Mouse (Mus musculus): ENCODE measurements around the gene Cd68. TPM values are rescaled to one million over a fixed set of nuclear protein-coding genes. Genes with fewer than 3 reads are reported as not detected.

Cd68 gene
- polyA plus RNA-seq, 1 experiment = 24.7 TPM

DNA sequence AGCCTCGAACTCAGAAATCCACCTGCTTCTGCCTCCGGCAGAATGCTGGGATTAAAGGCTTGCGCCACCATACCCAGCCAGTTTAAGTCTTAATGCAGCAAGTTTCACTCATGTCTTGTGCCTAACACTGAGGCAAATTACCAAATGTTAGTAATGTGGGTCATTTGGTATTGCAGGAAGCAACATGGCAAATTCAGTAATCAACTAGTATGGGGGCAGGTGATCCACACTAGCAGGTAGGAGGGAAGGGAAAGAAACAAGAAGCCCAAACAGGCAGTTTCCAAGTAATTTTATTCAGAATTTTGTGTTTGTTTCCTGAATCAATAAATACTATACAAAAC lies 682 bp upstream of the Cd68 start:
- 83% methylated on average over 3 of the region's 3 CpGs for WGBS
- no peak overlapping the region for H3K4me3 ChIP-seq (ENCODE audit: low read depth, low read length)
- H3K36me3 ChIP-seq (ENCODE audit: control insufficient read depth, insufficient read depth, low read length) = peaks cover 38% of the 10 kb centered on the region
- H3K27me3 ChIP-seq (ENCODE audit: control insufficient read depth, insufficient read depth, low read length) = no peaks in the 10 kb centered on the region
- peaks cover 5% of the 10 kb centered on the region for H3K4me1 ChIP-seq (ENCODE audit: control insufficient read depth, insufficient read depth, insufficient read length, low read length)
- H3K27ac ChIP-seq (ENCODE audit: insufficient read depth, low read depth, low read length) = no peak overlapping the region
- TF ChIP-seq CTCF (IDR thresholded peaks at IDR 0.05; ENCODE audit: extremely low read depth, insufficient read length, insufficient replicate concordance, low read depth, low read length) (no peak), POLR2A (IDR thresholded peaks at IDR 0.05; ENCODE audit: low read depth, low read length) (no peak)

DNA sequence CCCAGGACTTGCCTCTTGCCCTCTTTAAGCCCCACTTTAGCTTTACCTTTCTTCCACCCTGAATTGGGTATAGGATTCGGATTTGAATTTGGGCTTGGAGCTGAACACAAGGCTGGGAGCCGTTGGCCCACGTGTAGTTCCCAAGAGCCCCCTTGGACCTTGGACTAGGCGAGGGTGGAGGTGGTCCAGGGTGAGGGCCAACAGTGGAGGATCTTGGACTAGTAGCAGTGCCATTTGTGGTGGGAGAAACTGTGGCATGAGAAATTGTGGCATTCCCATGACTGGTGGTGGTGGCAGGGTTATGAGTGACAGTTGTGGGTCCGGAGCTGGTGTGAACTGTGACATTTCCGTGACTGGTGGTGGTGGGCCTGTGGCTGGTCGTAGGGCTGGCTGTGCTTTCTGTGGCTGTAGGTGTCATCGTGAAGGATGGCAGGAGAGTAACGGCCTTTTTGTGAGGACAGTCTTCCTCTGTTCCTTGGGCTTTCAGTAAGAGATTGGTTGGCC lies 444 bp downstream of the Cd68 start:
- WGBS = 65% methylated on average over 9 of the region's 9 CpGs
- Histone ChIP-seq H3K36me3 (ENCODE audit: control insufficient read depth, insufficient read depth, low read length) (peaks cover 34% of the 10 kb centered on the region), H3K4me3 (ENCODE audit: low read depth, low read length) (peak overlapping the region; percentile 25), H3K27ac (ENCODE audit: insufficient read depth, low read depth, low read length) (peak overlapping the region; percentile 1; the same call in 1 of the 2 replicates), H3K4me1 (ENCODE audit: control insufficient read depth, insufficient read depth, insufficient read length, low read length) (peaks cover 7% of the 10 kb centered on the region), H3K27me3 (ENCODE audit: control insufficient read depth, insufficient read depth, low read length) (no peaks in the 10 kb centered on the region)
- TF ChIP-seq CTCF (IDR thresholded peaks at IDR 0.05; ENCODE audit: extremely low read depth, insufficient read length, insufficient replicate concordance, low read depth, low read length) = no peak
- no peak for TF ChIP-seq POLR2A (IDR thresholded peaks at IDR 0.05; ENCODE audit: low read depth, low read length)

DNA sequence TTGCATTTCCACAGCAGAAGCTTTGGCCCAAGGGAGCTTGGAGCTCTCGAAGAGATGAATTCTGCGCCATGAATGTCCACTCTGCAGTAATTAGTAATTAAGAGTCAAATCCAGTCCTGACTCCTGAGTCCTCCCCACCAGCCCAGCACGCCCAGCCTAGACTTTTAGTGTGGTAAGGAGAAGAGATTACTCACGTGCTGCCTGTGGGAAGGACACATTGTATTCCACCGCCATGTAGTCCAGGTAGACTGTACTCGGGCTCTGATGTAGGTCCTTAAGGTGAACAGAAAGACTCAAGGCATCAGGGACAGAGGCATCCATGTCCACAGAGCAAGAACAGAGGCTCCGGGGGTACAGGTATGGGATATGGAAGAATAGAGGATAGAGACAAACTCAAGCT lies 1.1 kb downstream of the Cd68 start:
- H3K27me3 ChIP-seq (ENCODE audit: control insufficient read depth, insufficient read depth, low read length) = no peaks in the 10 kb centered on the region
- peaks cover 7% of the 10 kb centered on the region for H3K4me1 ChIP-seq (ENCODE audit: control insufficient read depth, insufficient read depth, insufficient read length, low read length)
- H3K4me3 ChIP-seq (ENCODE audit: low read depth, low read length) = no peak overlapping the region
- no peak overlapping the region for H3K27ac ChIP-seq (ENCODE audit: insufficient read depth, low read depth, low read length)
- 84% methylated on average over 7 of the region's 7 CpGs for WGBS
- H3K36me3 ChIP-seq (ENCODE audit: control insufficient read depth, insufficient read depth, low read length) = peaks cover 31% of the 10 kb centered on the region
- no peak for TF ChIP-seq POLR2A (IDR thresholded peaks at IDR 0.05; ENCODE audit: low read depth, low read length)
- no peak for TF ChIP-seq CTCF (IDR thresholded peaks at IDR 0.05; ENCODE audit: extremely low read depth, insufficient read length, insufficient replicate concordance, low read depth, low read length)

DNA sequence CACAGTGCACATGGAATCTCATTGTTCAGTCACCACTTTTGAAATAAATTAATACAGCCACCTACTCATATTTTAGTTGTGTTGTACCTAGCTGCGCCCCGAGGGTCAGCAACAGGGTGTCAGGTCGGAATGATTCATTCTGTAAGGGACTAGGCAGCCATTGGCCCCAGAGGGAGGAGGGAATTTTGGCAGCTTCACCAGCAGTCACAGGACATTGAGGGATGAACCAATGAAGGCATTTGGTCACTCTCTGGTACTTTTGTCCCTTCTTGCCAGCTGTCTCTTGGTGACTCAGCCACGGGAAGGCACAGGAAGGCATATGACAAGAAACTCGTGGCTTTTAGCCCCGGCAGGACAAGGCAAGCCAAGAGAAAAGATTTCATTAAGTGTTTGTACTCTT lies 2.2 kb downstream of the Cd68 start:
- no peak overlapping the region for H3K27ac ChIP-seq (ENCODE audit: insufficient read depth, low read depth, low read length)
- 78% methylated on average over 6 of the region's 6 CpGs for WGBS
- H3K4me3 ChIP-seq (ENCODE audit: low read depth, low read length) = no peak overlapping the region
- H3K4me1 ChIP-seq (ENCODE audit: control insufficient read depth, insufficient read depth, insufficient read length, low read length) = peaks cover 7% of the 10 kb centered on the region
- no peaks in the 10 kb centered on the region for H3K27me3 ChIP-seq (ENCODE audit: control insufficient read depth, insufficient read depth, low read length)
- H3K36me3 ChIP-seq (ENCODE audit: control insufficient read depth, insufficient read depth, low read length) = peaks cover 22% of the 10 kb centered on the region
- TF ChIP-seq CTCF (IDR thresholded peaks at IDR 0.05; ENCODE audit: extremely low read depth, insufficient read length, insufficient replicate concordance, low read depth, low read length) = no peak
- TF ChIP-seq POLR2A (IDR thresholded peaks at IDR 0.05; ENCODE audit: low read depth, low read length) = no peak

DNA sequence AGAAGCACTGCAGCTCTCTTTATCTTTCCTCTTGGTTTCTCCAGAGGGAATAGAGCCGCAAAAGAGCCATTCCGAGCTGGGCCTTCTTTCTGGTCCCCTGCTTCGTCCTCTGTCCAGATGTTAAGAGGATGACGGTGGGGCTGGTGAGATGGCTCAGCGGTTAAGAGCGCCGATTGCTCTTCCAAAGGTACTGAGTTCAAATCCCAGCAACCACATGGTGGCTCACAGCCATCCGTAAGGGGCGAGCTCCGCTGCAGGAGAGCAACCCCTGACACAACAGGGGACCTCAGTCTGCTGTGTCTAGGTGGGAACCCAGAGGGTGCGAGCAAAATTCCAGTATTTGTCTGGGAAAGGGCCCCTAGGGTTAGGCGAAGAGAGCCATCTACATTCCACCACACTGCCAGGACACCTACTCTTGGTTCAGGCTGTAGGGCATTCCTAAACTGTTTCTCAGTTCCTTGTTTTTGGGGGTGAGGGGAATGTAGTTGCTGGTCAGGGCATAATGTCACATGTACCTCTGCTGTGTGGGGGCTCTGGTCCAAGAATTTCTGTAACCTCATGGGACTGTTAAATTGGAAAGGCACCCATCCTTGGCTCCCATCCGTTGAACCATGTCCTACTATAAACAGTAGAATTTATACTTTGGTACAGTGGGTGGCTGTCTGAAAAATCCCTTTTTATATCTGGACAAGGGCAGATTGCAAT lies 2.8 kb downstream of the Cd68 start:
- WGBS = 59% methylated on average over 13 of the region's 13 CpGs
- Histone ChIP-seq H3K27ac (ENCODE audit: insufficient read depth, low read depth, low read length) (peak overlapping the region; percentile 98), H3K27me3 (ENCODE audit: control insufficient read depth, insufficient read depth, low read length) (no peaks in the 10 kb centered on the region), H3K4me3 (ENCODE audit: low read depth, low read length) (peak overlapping the region; percentile 72), H3K36me3 (ENCODE audit: control insufficient read depth, insufficient read depth, low read length) (peaks cover 21% of the 10 kb centered on the region), H3K4me1 (ENCODE audit: control insufficient read depth, insufficient read depth, insufficient read length, low read length) (peaks cover 7% of the 10 kb centered on the region)
- TF ChIP-seq POLR2A (IDR thresholded peaks at IDR 0.05; ENCODE audit: low read depth, low read length) (no peak), CTCF (IDR thresholded peaks at IDR 0.05; ENCODE audit: extremely low read depth, insufficient read length, insufficient replicate concordance, low read depth, low read length) (no peak)

DNA sequence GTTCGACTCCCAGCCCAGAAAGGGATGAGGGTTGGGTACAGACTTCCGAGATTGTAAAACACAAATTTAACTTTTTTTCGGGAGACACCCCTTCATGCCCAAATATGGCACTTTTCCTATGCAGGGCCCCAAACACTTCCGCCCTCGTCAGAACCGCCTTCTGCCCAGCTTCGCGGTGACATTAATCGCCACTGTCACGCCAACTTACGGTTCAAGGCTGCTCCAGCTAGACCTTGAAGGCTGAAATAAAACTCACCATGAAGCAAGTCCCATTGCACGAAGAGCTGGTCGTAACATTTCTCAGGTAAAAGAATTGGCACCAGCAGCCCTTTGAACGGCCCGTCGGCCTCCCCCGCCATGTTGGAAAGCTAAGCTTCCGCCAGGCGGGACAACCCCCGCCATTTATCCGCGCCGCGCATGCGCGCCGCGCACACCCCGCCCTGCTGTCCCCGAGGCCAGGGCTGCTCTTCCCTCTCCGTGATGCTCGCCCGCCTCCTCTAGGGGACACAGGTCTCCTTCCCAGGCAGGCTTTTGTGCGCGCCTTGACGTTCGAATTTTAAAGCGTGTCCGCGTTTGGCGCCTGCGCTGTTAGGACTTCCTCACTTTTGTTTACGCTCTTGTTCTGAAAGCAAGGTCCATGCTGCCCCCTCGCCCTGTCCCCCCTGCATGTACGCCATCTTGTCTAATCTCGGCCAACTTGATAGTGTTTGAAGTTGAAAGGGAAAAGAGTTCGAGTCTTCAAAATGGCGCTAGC lies 3.6 kb downstream of the Cd68 start, which contains the start of gene Mpdu1:
Gene Mpdu1 (minus strand): TSS at position 430 of the 754 bp plus-strand sequence.
- H3K36me3 ChIP-seq (ENCODE audit: control insufficient read depth, insufficient read depth, low read length) = peaks cover 18% of the 10 kb centered on the region

More for the DNA sequence above, 3.6 kb downstream of the Cd68 start, which contains the start of gene Mpdu1:
- under 1% methylated on average over 48 of the region's 48 CpGs for WGBS
- H3K4me1 ChIP-seq (ENCODE audit: control insufficient read depth, insufficient read depth, insufficient read length, low read length) = peaks cover 7% of the 10 kb centered on the region
- H3K27ac ChIP-seq (ENCODE audit: insufficient read depth, low read depth, low read length) = peak within 1 kb of the TSS; percentile 98
- no peaks in the 10 kb centered on the region for H3K27me3 ChIP-seq (ENCODE audit: control insufficient read depth, insufficient read depth, low read length)
- TF ChIP-seq POLR2A (IDR thresholded peaks at IDR 0.05; ENCODE audit: low read depth, low read length) (peak; percentile 95), CTCF (IDR thresholded peaks at IDR 0.05; ENCODE audit: extremely low read depth, insufficient read length, insufficient replicate concordance, low read depth, low read length) (no peak)
- H3K4me3 ChIP-seq (ENCODE audit: low read depth, low read length) = peak within 1 kb of the TSS; percentile 72

Data from small intestine, adult 2 months (tissue).